Mouse (Mus musculus): ENCODE results near the gene Slc39a13.
A peak's percentile ranks its signal among the peaks of the same experiment; 100 is the strongest.
"Not testable (repeated sequence)": the region's sequence is repeated elsewhere in the genome, so short reads cannot be mapped to it uniquely, and the experiment has no call there.

Gene Slc39a13

DNA sequence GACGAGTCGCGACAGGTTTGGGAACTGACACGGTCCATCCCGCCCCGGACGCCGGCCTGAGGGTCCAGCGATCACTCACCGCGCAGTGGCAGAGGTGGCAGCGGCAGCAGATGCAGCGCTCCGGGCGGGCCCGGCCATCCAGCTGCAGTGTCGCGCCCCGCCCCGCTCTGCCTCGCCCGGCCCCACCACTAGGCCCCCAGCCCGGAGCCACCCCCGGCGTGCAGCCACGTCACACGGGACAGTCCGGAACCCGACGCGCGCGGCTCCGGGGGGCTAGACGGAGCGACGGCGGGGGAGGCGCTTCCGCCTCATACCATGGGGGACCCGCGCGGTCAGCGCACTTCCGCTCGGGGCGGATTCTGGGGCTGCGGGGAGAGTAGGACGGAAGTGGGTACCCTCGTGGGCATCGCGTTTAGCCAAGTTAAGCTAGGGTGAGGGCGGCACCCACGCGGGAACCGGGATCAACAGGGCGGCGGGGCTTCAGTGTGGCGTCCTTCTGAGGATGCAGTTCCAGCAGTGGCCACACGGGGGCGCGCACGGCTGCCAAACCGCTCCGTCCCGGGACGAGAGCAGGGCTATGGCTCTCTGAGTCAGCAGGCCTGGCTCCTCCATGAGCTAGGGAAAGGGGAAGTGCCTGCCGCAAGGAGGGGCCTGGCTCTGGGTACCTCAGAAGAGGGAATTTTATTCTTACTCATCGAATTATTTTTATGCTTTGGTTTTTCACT, at the start of gene Slc39a13:
Gene Slc39a13, minus strand, starts transcription at position 342 of the 725 bp plus-strand sequence.
- peak; percentile 95 for DNase-seq (ENCODE audit: low spot score)

GRCm38 (mm10) chr2:91119551-91119950, 49.3 kb upstream of the Slc39a13 start:
- no peak for DNase-seq (ENCODE audit: low spot score)

DNA sequence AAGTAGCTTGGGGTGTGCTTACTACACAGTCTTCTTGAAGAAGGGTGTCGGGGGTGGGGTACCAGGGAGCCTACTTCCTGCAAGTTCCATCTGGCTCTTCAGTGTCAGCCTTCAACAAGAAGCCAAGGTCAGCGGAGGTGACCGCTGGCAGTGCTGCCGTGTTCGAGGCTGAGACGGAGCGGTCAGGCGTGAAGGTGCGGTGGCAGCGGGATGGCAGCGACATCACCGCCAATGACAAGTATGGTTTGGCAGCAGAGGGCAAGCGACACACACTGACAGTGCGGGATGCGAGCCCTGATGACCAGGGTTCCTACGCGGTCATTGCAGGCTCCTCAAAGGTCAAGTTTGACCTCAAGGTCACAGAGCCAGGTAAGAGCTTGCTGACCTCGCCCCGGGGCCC, 48.8 kb upstream of the Slc39a13 start:
- DNase-seq (ENCODE audit: low spot score) = no peak

- no peak for DNase-seq (ENCODE audit: low spot score)
These were observed 48.4 kb upstream of the Slc39a13 start for GRCm38 (mm10) chr2:91118647-91119046.

GRCm38 (mm10) chr2:91117585-91118275, 47.5 kb upstream of the Slc39a13 start, which contains the start of gene Mybpc3:
Mybpc3 (plus strand) TSS chr2:91118144.
- no peak for DNase-seq (ENCODE audit: low spot score)

- DNase-seq (ENCODE audit: low spot score) = no peak
These were observed 46.6 kb upstream of the Slc39a13 start for GRCm38 (mm10) chr2:91116842-91117241.

- DNase-seq (ENCODE audit: low spot score) = no peak
These were observed 45.4 kb upstream of the Slc39a13 start for GRCm38 (mm10) chr2:91115578-91115970.

- peak; percentile 87 for DNase-seq (ENCODE audit: low spot score)
These were observed 44.8 kb upstream of the Slc39a13 start for GRCm38 (mm10) chr2:91114781-91115577.

DNA sequence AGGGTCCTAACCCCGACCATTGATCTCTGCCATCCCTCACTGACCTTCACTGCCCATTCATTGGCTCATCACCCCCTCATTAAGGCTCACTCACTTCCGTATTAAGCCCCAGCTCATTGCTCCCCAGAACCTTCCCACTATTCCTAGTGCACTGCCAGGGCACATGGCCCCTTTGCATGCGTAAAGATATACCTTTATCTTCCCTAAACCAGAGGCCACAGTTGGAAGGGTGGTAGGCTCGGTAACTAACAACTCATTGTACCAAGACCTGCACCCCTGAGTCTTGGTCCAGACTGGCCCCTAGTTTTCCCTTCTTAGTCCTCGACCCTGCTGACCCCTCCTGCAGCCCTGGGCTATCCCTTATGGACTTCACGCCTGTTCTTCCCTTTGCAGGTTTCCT, 43.6 kb upstream of the Slc39a13 start:
- DNase-seq (ENCODE audit: low spot score) = no peak

GRCm38 (mm10) chr2:91113334-91113733, 43.1 kb upstream of the Slc39a13 start:
- no peak for DNase-seq (ENCODE audit: low spot score)

DNA sequence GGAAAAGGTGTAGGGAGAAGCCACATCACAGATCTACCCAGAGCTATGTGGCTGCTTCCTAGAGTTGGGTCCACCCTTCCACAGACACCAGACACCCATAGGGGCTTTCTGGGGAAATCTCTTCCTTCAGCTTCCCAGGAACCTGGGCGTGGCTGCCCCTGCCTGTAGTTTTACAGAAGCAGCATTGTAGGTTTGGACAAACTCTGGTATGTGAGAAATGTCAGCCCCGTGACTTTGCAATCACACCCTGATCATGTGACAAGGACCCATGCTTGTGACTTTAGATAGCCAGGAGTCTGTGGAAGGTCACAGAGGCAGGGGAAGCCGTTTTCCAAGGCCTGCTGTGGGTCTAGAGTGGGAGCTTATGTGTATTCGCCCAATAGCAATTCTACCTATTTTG, 42.3 kb upstream of the Slc39a13 start:
- no peak for DNase-seq (ENCODE audit: low spot score)

DNA sequence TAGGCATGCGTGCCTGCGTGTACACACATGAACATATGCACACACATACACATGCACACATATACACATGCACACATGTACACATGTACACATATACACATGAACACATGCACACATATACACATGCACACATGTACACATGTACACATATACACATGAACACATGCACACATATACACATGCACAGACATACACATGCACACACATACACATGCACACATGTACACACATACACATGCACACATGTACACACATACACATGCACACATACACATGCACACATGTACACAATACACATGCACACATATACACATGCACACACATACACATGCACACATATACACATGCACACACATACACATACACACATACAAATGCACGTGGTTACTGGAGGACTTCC, 41.6 kb upstream of the Slc39a13 start:
- not testable (repeated sequence) for DNase-seq (ENCODE audit: low spot score)

DNA sequence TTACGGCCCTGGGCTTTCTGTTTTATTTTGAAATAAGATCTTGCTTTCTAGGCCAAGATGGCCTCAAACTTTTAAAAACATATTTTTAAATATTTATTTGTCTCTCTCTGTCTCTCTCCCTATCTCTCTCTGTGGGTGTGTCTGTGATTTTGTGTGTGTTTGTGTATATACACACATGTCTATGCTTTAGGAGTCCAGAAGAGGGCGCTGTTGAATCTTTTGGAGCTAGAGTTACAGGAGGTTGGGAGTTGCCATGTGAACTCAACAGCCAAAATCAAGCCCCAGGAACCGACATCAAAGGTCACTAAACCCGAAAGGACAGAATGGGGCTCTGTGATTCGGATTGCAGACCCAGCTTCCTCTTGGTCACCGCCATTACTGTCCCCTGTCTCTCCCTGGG, 40.2 kb upstream of the Slc39a13 start:
- DNase-seq (ENCODE audit: low spot score) = no peak

GRCm38 (mm10) chr2:91109807-91110385, 39.7 kb upstream of the Slc39a13 start:
- DNase-seq (ENCODE audit: low spot score) = no peak

GRCm38 (mm10) chr2:91109241-91109640, 39.0 kb upstream of the Slc39a13 start:
- DNase-seq (ENCODE audit: low spot score) = no peak

DNA sequence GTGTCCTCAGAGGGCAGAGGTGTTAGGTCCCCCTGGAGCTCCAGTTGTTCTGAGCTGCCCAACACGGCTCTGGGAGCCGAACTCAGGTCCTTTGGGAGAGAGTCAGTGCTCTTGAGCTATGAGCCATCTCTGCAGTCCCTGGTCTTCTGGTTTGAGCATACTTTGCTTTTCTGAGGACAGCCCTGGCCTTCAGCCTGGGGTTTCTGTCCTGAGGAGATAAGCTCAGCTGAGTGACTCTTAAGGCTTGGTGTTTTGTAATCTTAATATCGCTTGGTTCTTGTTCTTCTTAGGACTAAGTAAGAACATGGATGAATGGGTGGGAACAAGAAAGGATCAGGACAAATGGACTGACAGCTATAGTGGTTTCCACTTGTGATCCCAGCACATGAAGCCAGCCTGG, 37.9 kb upstream of the Slc39a13 start:
- DNase-seq (ENCODE audit: low spot score) = no peak

DNA sequence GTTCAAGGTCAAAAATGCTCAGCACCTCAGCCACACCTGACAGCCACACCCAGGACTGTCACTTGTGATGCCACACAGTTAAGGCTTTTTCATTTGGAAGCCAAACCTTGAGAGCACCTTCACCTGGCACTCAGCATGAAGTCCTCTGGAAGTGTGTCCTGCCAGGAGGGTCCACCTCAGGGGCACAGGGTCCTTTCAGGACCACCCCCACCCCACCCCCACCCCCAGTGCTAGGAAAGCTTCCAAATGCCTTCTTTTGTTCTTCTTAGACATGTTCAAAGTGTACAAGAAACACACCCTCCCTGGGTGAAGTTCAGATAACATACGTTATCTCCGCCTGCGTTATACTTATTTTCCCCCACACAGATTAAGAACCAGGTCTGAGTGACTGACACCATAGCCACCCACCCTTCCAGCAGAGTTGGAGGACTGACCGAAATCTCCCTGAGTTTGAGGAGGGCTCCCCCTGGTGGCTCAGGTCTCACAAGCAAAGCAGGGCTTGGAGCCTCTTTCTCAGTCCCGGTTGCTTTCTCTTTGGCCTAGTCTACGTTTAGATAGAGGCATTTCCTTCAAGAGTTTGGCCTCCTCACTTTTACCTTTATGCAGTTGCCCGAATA, 31.0 kb upstream of the Slc39a13 start:
- DNase-seq (ENCODE audit: low spot score) = peak; percentile 77

DNA sequence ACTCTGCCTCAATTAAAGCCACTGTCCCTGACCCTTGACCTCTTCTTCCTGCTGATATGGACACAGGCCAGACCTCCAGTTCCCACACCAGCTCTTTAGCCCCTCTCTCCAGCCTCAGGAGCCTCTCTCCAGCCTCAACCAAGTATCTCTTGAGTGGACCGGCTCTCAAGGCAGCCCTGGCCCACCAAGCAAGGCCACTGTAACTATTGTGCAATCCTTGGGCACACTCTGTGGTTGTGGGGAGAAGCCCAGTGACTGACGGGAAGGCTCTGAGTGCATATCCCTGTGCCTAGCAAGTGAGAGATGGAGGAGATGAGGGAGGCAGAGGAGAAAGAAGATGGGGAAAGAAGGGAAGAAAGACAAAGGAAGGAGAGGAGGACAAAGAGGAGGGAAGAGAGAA, 27.9 kb upstream of the Slc39a13 start:
- DNase-seq (ENCODE audit: low spot score) = no peak

- no peak for DNase-seq (ENCODE audit: low spot score)
These were observed 26.8 kb upstream of the Slc39a13 start for GRCm38 (mm10) chr2:91097015-91097414.

GRCm38 (mm10) chr2:91096524-91096923, 26.3 kb upstream of the Slc39a13 start:
- DNase-seq (ENCODE audit: low spot score) = no peak

DNA sequence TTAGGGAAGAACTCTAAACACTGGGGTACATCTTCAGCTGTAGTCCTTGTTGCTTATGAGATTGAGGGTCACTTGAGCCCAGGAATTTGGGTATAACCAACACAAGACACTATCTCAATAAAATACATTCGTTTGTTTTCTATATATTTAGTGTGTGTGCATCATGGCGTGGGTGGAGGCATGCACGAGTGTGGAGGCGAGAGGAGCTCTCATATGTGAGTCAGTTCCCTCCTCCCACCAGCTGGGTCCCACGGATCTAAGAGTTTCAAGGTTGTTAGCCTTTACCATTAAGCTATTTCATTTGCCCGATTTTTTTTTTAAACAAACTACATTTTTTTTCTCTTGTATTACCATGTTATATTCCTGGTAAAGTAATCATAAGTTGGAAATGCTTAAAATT, 20.6 kb upstream of the Slc39a13 start:
- DNase-seq (ENCODE audit: low spot score) = no peak

- no peak for DNase-seq (ENCODE audit: low spot score)
These were observed 20.0 kb upstream of the Slc39a13 start for GRCm38 (mm10) chr2:91090208-91090607.
